Mouse (Mus musculus): ENCODE measurements around the gene Gamt. TPM values are rescaled to one million over a fixed set of nuclear protein-coding genes. Genes with fewer than 3 reads are reported as not detected.

Gene Gamt
- polyA plus RNA-seq, 1 experiment from 2014 or later: 29.4 TPM

DNA sequence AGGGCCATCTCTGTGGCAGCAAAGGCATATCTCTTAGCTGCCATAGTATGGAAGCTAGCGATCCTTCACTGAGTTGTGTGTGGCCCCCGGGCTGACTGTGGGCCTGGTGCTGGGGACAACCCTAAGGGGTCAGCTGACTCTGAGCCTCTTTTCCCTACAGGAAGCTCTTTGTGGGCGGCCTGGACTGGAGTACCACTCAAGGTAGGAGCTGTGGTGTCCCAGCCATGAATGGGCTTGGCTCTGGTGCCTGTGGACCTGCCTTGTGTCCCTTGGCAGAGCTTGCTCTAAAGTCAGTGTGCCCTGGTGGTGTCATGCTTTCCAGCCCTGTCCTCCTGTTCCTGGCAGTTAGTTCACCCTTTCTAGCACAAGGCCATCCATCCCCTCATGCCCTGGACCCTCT, 13.0 kb upstream of the Gamt start:
- no peak for ATAC-seq (ENCODE audit: insufficient read depth)

DNA sequence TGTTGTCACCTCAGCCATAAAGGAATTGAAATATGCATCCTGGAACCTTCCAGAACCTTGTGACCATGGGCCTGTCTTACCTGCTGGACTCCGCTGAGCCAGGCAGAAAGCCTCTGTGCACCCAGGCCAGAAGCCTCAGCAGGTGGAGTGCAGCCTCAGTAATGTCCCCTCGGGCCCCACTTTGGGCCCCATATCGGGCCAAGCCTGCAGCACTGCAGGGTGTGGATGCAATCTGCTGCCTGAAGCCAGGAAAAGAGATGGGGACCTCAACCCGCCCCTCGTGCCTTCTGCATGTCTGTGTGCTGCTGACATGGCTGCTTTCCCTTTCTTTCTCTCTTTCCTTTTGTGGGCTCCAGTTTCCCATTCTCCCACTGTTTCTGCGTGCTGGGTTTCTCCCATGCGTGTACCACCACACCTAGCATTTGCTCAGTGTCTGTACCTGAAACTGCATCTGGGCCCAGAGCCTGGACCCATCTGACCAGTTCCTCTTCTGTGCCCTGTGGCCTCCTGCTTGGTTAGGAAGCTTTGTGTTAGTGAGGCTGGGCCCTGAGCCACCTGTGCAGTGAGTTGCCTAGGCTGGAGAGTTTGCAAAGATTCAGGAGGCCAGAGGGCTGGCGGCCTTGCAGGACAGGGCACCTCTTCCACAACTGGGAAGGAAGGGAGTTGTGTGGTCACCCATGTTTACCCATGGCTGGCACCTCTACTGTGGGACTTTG, 11.2 kb upstream of the Gamt start:
- no peak for TF ChIP-seq CTCF (IDR thresholded peaks at IDR 0.05; ENCODE audit: low read depth)
- peaks cover 3% of the 10 kb centered on the region; the same call in 1 of the 2 replicates for H3K4me1 ChIP-seq (ENCODE audit: insufficient read depth)
- no peak overlapping the region for H3K9ac ChIP-seq
- ATAC-seq (ENCODE audit: insufficient read depth) (no peak), DNase-seq (no peak)
- no peaks in the 10 kb centered on the region for H3K9me3 ChIP-seq (ENCODE audit: low read depth, low read length)
- 90% methylated on average over 8 of the region's 8 CpGs for WGBS
- no peak overlapping the region for H3K4me2 ChIP-seq
- no peak overlapping the region for H3K27ac ChIP-seq (ENCODE audit: low read depth)
- no peak overlapping the region for H3K4me3 ChIP-seq (ENCODE audit: low read depth, low read length)
- no peaks in the 10 kb centered on the region for H3K27me3 ChIP-seq (ENCODE audit: insufficient read depth, low read length)
- peaks cover 73% of the 10 kb centered on the region for H3K36me3 ChIP-seq (ENCODE audit: insufficient read depth)

More for the DNA sequence above, 13.0 kb upstream of the Gamt start:
- H3K27ac ChIP-seq (ENCODE audit: low read depth): no peak overlapping the region
- H3K9me3 ChIP-seq (ENCODE audit: low read depth, low read length): no peaks in the 10 kb centered on the region
- no peak overlapping the region; the same call in 1 of the 2 replicates for H3K9ac ChIP-seq
- H3K4me2 ChIP-seq: no peak overlapping the region
- no peak for TF ChIP-seq CTCF (IDR thresholded peaks at IDR 0.05; ENCODE audit: low read depth)
- no peaks in the 10 kb centered on the region for H3K27me3 ChIP-seq (ENCODE audit: insufficient read depth, low read length)
- H3K36me3 ChIP-seq (ENCODE audit: insufficient read depth): peaks cover 77% of the 10 kb centered on the region
- DNase-seq: no peak
- no peak overlapping the region for H3K4me3 ChIP-seq (ENCODE audit: low read depth, low read length)
- WGBS: 82% methylated on average over 3 of the region's 3 CpGs
- H3K4me1 ChIP-seq (ENCODE audit: insufficient read depth): no peaks in the 10 kb centered on the region; the same call in 1 of the 2 replicates

DNA sequence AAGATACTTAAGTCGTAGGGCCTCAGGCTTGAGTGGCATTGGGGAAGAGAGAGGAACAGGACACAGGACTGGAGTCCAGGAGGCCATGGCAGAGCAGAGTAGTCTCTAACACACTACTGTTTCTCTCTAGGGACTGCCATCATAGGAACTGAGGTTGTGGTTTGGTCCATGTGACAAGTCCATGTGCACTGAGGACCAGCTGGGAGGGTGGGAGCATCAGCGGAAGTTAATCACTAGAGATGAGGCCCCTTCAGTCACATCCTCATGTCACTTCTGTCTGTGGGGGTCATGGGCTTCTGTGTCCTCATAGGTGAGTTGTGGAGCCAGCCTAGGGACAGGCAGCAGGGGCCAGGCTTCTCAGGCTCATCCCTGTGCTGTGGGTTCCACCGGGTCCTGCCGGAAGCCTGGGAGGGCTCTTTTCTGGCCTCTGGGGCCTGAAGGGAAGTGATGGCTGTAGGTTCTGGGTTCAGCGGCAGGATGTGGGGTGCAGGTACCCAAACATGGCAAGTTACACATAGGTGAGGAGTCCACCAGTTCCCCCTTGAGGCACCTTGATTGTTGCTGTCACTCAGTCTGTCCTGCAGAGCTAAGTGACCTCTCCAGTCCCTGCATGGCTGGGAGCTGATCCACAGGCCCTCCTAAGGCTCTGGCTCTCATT, 10.5 kb upstream of the Gamt start:
- H3K4me3 ChIP-seq (ENCODE audit: low read depth, low read length): no peak overlapping the region
- peaks cover 8% of the 10 kb centered on the region for H3K4me1 ChIP-seq (ENCODE audit: insufficient read depth)
- H3K9ac ChIP-seq: 0 out of 2 replicates have a peak overlapping the region, but pooled peaks have one; percentile 18
- no peak overlapping the region for H3K4me2 ChIP-seq
- no peaks in the 10 kb centered on the region for H3K27me3 ChIP-seq (ENCODE audit: insufficient read depth, low read length)
- TF ChIP-seq CTCF (IDR thresholded peaks at IDR 0.05; ENCODE audit: low read depth): no peak
- H3K9me3 ChIP-seq (ENCODE audit: low read depth, low read length): no peaks in the 10 kb centered on the region
- ATAC-seq (ENCODE audit: insufficient read depth) (no peak), DNase-seq (no peak)
- H3K36me3 ChIP-seq (ENCODE audit: insufficient read depth): peaks cover 69% of the 10 kb centered on the region
- H3K27ac ChIP-seq (ENCODE audit: low read depth): no peak overlapping the region
- WGBS: 84% methylated on average over 5 of the region's 5 CpGs

DNA sequence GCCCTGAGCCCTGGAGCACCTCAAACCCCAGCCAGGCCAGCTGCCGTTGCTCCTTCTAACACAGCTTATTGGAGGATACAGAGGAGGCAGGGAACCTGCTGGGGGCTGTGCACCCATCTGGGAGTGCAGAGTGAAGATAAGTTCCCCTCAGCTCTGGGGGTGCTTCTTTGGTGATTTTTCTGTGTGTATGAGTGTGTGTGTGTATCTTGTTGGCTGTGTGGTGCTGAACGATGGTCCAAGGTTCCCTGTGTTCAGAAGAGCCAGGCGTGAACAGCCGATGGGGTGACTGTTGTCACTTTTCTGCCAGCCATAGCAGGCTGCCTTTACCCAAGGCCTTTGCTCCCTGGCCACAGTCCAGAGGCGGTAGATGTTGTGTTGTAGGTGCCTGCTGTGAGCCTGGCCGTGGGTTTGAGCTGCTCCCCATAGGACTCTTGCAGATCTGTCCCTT, 9.9 kb upstream of the Gamt start:
- WGBS: 64% methylated on average over 6 of the region's 6 CpGs
- TF ChIP-seq CTCF (IDR thresholded peaks at IDR 0.05; ENCODE audit: low read depth): no peak
- Histone ChIP-seq H3K9me3 (ENCODE audit: low read depth, low read length) (no peaks in the 10 kb centered on the region), H3K4me2 (no peak overlapping the region), H3K4me1 (ENCODE audit: insufficient read depth) (peaks cover 9% of the 10 kb centered on the region), H3K9ac (0 out of 2 replicates have a peak overlapping the region, but pooled peaks have one; percentile 18), H3K27me3 (ENCODE audit: insufficient read depth, low read length) (no peaks in the 10 kb centered on the region), H3K36me3 (ENCODE audit: insufficient read depth) (peaks cover 63% of the 10 kb centered on the region), H3K27ac (ENCODE audit: low read depth) (no peak overlapping the region), H3K4me3 (ENCODE audit: low read depth, low read length) (no peak overlapping the region)
- ATAC-seq (ENCODE audit: insufficient read depth) (no peak), DNase-seq (no peak)

DNA sequence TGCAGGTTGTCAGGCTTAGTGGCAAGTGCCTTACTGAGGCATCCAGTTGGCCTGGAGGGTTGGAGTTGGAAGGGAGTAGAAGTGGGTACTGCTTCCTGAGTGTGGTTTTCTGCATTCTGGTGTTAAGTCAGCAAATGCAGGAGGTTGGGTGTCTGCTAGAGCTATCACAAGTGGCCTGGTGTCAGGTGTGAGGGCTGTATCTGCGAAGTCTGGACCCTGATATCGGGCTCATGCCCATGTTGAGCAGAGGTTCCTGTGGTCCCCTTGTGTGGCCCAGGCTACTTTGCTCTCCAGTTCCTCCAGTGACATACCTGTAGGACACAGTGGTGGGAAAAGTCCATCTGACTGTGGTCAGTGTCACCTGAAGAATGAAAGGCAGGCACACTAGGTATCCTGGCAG, 9.3 kb upstream of the Gamt start:
- Histone ChIP-seq H3K27me3 (ENCODE audit: insufficient read depth, low read length) (no peaks in the 10 kb centered on the region), H3K36me3 (ENCODE audit: insufficient read depth) (peaks cover 57% of the 10 kb centered on the region), H3K4me3 (ENCODE audit: low read depth, low read length) (no peak overlapping the region), H3K9me3 (ENCODE audit: low read depth, low read length) (no peaks in the 10 kb centered on the region), H3K4me2 (no peak overlapping the region), H3K9ac (no peak overlapping the region), H3K27ac (ENCODE audit: low read depth) (no peak overlapping the region), H3K4me1 (ENCODE audit: insufficient read depth) (peaks cover 9% of the 10 kb centered on the region)
- ATAC-seq (ENCODE audit: insufficient read depth): no peak
- WGBS: 91% methylated on average over 2 of the region's 2 CpGs
- no peak for DNase-seq
- TF ChIP-seq CTCF (IDR thresholded peaks at IDR 0.05; ENCODE audit: low read depth): no peak

DNA sequence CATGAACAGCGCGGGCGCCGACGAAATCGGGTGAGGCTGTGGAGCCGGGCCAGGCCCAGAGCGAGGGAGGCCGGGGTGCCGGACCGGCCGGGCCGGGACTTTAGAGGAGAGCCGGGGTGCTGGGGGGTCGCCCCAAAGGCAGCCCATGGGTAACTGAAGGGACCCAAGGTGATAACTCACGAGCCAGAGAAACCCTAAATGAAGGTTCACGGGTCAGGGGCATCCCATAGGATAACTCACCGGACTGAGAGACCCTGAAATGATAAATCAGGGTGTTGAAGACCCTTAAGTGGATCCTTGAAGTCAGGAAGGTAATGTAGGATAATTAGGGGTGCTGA, 4.3 kb upstream of the Gamt start:
- DNase-seq (no peak), ATAC-seq (ENCODE audit: insufficient read depth) (no peak)
- 0% methylated on average over 18 of the region's 18 CpGs for WGBS
- peak overlapping the region; percentile 50 for H3K27ac ChIP-seq (ENCODE audit: low read depth)
- H3K9ac ChIP-seq: peak overlapping the region; percentile 93
- peak overlapping the region; percentile 89 for H3K4me3 ChIP-seq (ENCODE audit: low read depth, low read length)
- H3K4me1 ChIP-seq (ENCODE audit: insufficient read depth): peaks cover 14% of the 10 kb centered on the region
- no peaks in the 10 kb centered on the region for H3K9me3 ChIP-seq (ENCODE audit: low read depth, low read length)
- H3K27me3 ChIP-seq (ENCODE audit: insufficient read depth, low read length): no peaks in the 10 kb centered on the region
- H3K36me3 ChIP-seq (ENCODE audit: insufficient read depth): peaks cover 24% of the 10 kb centered on the region
- no peak for TF ChIP-seq CTCF (IDR thresholded peaks at IDR 0.05; ENCODE audit: low read depth)
- H3K4me2 ChIP-seq: peak overlapping the region; percentile 75

Measured in lung, embryonic 14.5 days (tissue).